Mouse (Mus musculus): Measurements from ENCODE around the gene Zkscan6. TPM values are rescaled to one million over a fixed set of nuclear protein-coding genes. Genes with fewer than 3 reads are reported as not detected.

The Zkscan6 gene
- polyA plus RNA-seq, 1 experiment from 2014 or later = 9.3 TPM

- Histone ChIP-seq H3K4me3 (ENCODE audit: low read depth, low read length) (no peak overlapping the region), H3K36me3 (ENCODE audit: control insufficient read depth, insufficient read depth) (peaks cover 3% of the 10 kb centered on the region; the same call in 1 of the 2 replicates), H3K9ac (ENCODE audit: low read depth, low read length) (no peak overlapping the region), H3K4me1 (replicated peaks; ENCODE audit: control insufficient read depth, insufficient read depth, low read length) (peaks cover 10% of the 10 kb centered on the region; the same call in 1 of the 2 replicates), H3K4me2 (replicated peaks; ENCODE audit: low read depth) (no peak overlapping the region), H3K27ac (ENCODE audit: low read depth, low read length) (no peak overlapping the region), H3K27me3 (replicated peaks; ENCODE audit: control insufficient read depth, insufficient read depth, low read length) (no peaks in the 10 kb centered on the region), H3K9me3 (ENCODE audit: control insufficient read depth) (no peaks in the 10 kb centered on the region)
- ATAC-seq = no peak
- 45% methylated on average over 3 of the region's 3 CpGs for WGBS
- TF ChIP-seq CTCF (IDR thresholded peaks at IDR 0.05; ENCODE audit: low read depth) = no peak
Observed at GRCm38 (mm10) chr11:65781596-65781995, 25.4 kb upstream of the Zkscan6 start.

GRCm38 (mm10) chr11:65786160-65786559, 20.8 kb upstream of the Zkscan6 start:
- Histone ChIP-seq H3K4me3 (ENCODE audit: low read depth, low read length) (no peak overlapping the region), H3K4me1 (replicated peaks; ENCODE audit: control insufficient read depth, insufficient read depth, low read length) (0 out of 2 replicates have a peak, but pooled peaks cover 2% of the 10 kb centered on the region), H3K36me3 (ENCODE audit: control insufficient read depth, insufficient read depth) (no peaks in the 10 kb centered on the region), H3K4me2 (replicated peaks; ENCODE audit: low read depth) (peak overlapping the region; percentile 79; the same call in 1 of the 2 replicates), H3K27ac (ENCODE audit: low read depth, low read length) (no peak overlapping the region), H3K27me3 (replicated peaks; ENCODE audit: control insufficient read depth, insufficient read depth, low read length) (no peaks in the 10 kb centered on the region), H3K9ac (ENCODE audit: low read depth, low read length) (no peak overlapping the region), H3K9me3 (ENCODE audit: control insufficient read depth) (no peaks in the 10 kb centered on the region)
- 72% methylated on average over 2 of the region's 2 CpGs for WGBS
- TF ChIP-seq CTCF (IDR thresholded peaks at IDR 0.05; ENCODE audit: low read depth) = no peak
- no peak for ATAC-seq

- WGBS = under 1% methylated on average over 65 of the region's 71 CpGs
- Histone ChIP-seq H3K36me3 (ENCODE audit: control insufficient read depth, insufficient read depth) (no peaks in the 10 kb centered on the region), H3K9me3 (ENCODE audit: control insufficient read depth) (no peaks in the 10 kb centered on the region), H3K4me1 (replicated peaks; ENCODE audit: control insufficient read depth, insufficient read depth, low read length) (0 out of 2 replicates have a peak, but pooled peaks cover 2% of the 10 kb centered on the region), H3K4me2 (replicated peaks; ENCODE audit: low read depth) (peak overlapping the region; percentile 79), H3K4me3 (ENCODE audit: low read depth, low read length) (peak overlapping the region; percentile 91), H3K9ac (ENCODE audit: low read depth, low read length) (peak overlapping the region; percentile 99), H3K27me3 (replicated peaks; ENCODE audit: control insufficient read depth, insufficient read depth, low read length) (no peaks in the 10 kb centered on the region), H3K27ac (ENCODE audit: low read depth, low read length) (peak overlapping the region; percentile 97)
- ATAC-seq = peak; percentile 84
- no peak for TF ChIP-seq CTCF (IDR thresholded peaks at IDR 0.05; ENCODE audit: low read depth)
Observed at GRCm38 (mm10) chr11:65787421-65788151, 19.4 kb upstream of the Zkscan6 start.

- TF ChIP-seq CTCF (IDR thresholded peaks at IDR 0.05; ENCODE audit: low read depth) = no peak; the same call in 1 of the 2 replicates
- WGBS = under 1% methylated on average over 31 of the region's 36 CpGs
- 0 out of 2 replicates have a peak, but pooled peaks cover 2% of the 10 kb centered on the region for H3K4me1 ChIP-seq (replicated peaks; ENCODE audit: control insufficient read depth, insufficient read depth, low read length)
- no peaks in the 10 kb centered on the region for H3K27me3 ChIP-seq (replicated peaks; ENCODE audit: control insufficient read depth, insufficient read depth, low read length)
- no peaks in the 10 kb centered on the region for H3K36me3 ChIP-seq (ENCODE audit: control insufficient read depth, insufficient read depth)
- H3K9ac ChIP-seq (ENCODE audit: low read depth, low read length) = peak within 1 kb of the TSS; percentile 99
- H3K4me2 ChIP-seq (replicated peaks; ENCODE audit: low read depth) = peak within 1 kb of the TSS; percentile 79
- peak within 1 kb of the TSS; percentile 97 for H3K27ac ChIP-seq (ENCODE audit: low read depth, low read length)
- H3K4me3 ChIP-seq (ENCODE audit: low read depth, low read length) = peak within 1 kb of the TSS; percentile 91
- peak; percentile 99 for ATAC-seq
- no peaks in the 10 kb centered on the region for H3K9me3 ChIP-seq (ENCODE audit: control insufficient read depth)
Observed at GRCm38 (mm10) chr11:65788154-65788553, 18.8 kb upstream of the Zkscan6 start, which contains the start of gene Map2k4. Map2k4 (minus strand) TSS chr11:65788297.

- no peaks in the 10 kb centered on the region for H3K36me3 ChIP-seq (ENCODE audit: control insufficient read depth, insufficient read depth)
- no peaks in the 10 kb centered on the region for H3K9me3 ChIP-seq (ENCODE audit: control insufficient read depth)
- H3K4me2 ChIP-seq (replicated peaks; ENCODE audit: low read depth) = no peak overlapping the region
- H3K27me3 ChIP-seq (replicated peaks; ENCODE audit: control insufficient read depth, insufficient read depth, low read length) = no peaks in the 10 kb centered on the region
- no peak for TF ChIP-seq CTCF (IDR thresholded peaks at IDR 0.05; ENCODE audit: low read depth)
- no peak overlapping the region for H3K4me3 ChIP-seq (ENCODE audit: low read depth, low read length)
- ATAC-seq = no peak
- 55% methylated on average over 10 of the region's 10 CpGs for WGBS
- H3K9ac ChIP-seq (ENCODE audit: low read depth, low read length) = no peak overlapping the region
- H3K27ac ChIP-seq (ENCODE audit: low read depth, low read length) = no peak overlapping the region
- H3K4me1 ChIP-seq (replicated peaks; ENCODE audit: control insufficient read depth, insufficient read depth, low read length) = no peaks in the 10 kb centered on the region
Observed at GRCm38 (mm10) chr11:65794428-65795219, 12.4 kb upstream of the Zkscan6 start.

- Histone ChIP-seq H3K9ac (ENCODE audit: low read depth, low read length) (no peak overlapping the region), H3K27me3 (replicated peaks; ENCODE audit: control insufficient read depth, insufficient read depth, low read length) (no peaks in the 10 kb centered on the region), H3K4me2 (replicated peaks; ENCODE audit: low read depth) (no peak overlapping the region), H3K36me3 (ENCODE audit: control insufficient read depth, insufficient read depth) (no peaks in the 10 kb centered on the region), H3K4me3 (ENCODE audit: low read depth, low read length) (no peak overlapping the region), H3K27ac (ENCODE audit: low read depth, low read length) (no peak overlapping the region), H3K4me1 (replicated peaks; ENCODE audit: control insufficient read depth, insufficient read depth, low read length) (no peaks in the 10 kb centered on the region), H3K9me3 (ENCODE audit: control insufficient read depth) (no peaks in the 10 kb centered on the region)
- 48% methylated on average over 1 of the region's 1 CpGs for WGBS
- ATAC-seq = no peak
- TF ChIP-seq CTCF (IDR thresholded peaks at IDR 0.05; ENCODE audit: low read depth) = no peak
Observed at GRCm38 (mm10) chr11:65795896-65796295, 11.1 kb upstream of the Zkscan6 start.

Measured in intestine, postnatal 0 days (tissue).